Mouse (Mus musculus): ENCODE measurements around the gene Rnf31.

Rnf31 gene

DNA sequence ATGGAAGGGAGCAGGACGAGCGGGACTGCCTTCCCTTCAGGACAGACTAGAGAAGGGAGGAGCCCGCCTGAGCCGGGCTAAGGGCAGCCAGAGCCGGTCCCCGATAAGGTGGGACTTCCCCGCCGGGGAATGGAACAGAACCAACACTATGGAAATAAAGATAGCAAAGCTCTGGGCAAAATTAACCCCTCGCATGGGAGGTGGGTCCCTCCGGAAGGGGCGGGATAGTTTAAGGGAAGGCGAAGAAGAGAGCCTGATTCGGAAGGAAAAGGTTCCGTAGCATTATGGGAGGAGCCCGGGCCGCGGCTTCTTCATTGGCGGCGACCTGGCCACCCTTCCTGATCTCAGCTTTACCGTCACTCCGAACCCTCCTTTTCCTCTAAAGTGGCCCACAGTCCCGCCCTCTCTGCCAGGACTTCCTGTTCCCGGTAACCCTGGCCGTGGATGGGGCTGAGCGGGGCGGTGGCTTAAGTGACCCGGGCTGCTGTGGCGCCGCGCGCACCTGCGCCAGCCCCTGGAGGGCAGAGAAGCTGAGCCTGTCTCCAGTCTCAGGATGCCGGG is at the start of gene Rnf31:
Rnf31 (plus strand) TSS at position 378 of the 561 bp plus-strand sequence.
- DNase-seq: peak; percentile 97 to 99

DNA sequence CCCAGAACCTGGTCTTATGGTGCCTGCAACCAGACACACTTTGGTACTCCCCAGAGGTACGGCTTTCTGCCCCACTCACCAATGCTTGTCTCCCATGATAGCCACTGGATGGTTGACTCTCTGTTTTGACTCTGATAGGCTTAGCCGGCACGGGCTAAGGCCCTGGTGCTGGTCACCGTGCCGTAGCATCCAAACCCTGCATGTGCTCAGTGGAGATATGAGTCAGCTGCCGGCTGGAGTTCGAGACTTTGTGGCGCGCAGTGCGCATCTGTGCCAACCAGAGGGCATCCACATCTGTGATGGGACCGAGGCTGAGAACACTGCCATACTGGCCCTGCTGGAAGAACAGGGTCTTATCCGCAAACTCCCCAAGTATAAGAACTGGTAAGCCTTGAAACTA is 49.2 kb upstream of the Rnf31 start:
- no peak for DNase-seq

DNA sequence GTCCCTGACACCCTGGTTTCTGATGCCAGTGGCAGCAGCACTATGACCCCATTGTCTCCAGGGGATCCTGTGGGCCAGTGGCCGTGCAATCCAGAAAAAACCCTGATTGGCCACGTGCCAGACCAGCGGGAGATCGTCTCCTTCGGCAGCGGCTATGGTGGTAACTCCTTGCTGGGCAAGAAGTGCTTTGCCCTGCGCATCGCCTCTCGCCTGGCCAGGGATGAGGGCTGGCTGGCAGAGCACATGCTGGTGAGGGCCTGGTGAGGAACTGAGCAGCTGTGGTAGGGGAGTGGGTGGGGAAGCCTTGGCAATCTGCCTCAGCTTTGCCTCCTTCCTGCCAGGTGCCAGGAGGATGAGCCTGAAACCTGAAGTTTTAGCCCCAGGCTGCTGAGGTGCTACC is 47.2 kb upstream of the Rnf31 start:
- no peak for DNase-seq

DNA sequence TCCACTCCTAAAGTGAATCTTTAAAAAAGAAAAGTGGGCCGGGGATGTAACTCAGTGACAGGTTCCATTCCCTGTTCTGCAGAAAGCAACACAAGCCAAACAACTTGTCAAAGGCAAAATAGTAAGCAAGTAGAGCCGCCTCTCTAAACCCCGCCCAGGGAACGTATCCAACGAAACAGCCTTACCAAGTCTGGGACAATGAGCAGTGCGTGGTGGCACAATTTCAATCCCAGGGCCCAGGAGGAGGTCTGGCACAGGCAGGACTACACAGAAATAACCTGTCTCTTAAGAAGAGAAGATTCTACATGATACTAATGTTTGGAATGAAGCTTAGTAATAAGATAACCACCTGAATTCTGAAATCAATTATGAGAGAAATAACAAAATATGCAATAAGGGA is 41.3 kb upstream of the Rnf31 start:
- DNase-seq: no peak

DNA sequence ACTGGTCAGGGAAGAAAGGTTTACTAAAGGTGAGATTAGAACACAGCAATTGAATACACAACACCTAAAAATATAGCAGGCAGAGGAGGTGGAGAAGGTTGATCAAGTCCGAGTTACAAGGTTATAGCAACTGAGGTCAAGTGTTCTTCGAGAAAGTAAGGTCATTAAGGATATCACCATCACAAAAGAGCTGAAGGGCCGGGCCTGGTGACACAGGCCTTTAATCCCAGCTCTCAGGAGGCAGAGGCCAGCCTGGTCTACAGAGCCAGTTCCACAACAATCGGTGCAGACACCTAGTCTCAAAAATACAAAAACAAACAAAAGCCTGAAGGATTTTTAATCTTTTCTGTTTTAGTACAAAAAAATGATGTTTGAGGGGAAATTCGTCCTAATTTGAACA is 40.2 kb upstream of the Rnf31 start:
- DNase-seq: no peak

DNA sequence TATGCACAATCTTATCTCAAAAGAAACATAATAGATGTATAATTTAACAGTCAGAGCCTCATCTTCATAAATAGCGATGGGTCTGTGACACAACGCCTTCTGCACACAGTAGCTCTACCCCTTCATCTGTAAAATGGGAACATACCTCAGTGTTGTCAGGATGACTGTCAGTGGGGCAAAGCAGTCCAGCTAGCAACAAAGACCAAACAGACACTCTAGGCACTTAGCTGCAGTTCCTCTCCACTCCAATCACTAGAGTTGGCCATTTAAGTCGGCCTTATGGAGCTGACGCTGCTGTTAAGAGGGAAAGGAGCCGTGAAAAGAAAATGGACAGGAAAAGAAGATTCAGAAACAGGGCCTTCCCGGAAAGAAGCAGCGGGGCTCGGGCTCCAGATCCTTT is 39.7 kb upstream of the Rnf31 start:
- no peak for DNase-seq

DNA sequence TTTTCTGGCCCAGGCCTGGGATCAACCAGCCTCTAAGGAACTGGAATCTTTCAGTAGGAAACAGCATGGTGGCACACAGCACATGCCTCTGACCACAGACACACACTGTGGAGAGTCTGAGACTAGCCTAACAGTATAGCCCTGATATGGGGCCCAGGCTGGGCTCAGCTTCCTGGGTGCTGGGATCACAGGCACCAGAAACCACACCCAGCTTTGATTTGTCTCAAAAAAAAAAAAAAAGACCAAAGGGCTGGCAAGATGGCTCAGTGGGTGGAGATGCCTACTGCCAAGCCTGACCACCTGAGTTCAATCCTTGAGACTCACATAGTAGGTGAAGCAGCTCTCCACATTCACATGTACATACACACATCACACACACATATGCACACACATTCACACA is 36.9 kb upstream of the Rnf31 start:
- DNase-seq: no peak

DNA sequence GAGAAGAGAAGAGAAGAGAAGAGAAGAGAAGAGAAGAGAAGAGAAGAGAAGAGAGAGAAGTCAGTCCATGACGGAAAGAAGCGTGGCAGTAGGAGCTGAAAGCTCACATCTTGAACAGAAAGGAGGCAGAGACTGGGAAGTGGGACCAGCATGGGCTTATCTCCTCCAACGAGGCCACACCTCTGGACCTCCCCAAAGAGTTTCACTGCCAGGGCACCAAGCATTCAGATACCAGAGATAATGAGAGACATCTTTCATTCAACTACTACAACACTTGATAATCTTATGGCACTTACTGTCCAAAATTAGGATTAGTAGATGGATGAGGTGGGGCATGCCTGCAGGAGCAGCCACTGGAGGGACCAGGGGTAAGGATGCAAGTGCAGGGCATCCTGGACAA is 35.7 kb upstream of the Rnf31 start:
- no peak for DNase-seq

DNA sequence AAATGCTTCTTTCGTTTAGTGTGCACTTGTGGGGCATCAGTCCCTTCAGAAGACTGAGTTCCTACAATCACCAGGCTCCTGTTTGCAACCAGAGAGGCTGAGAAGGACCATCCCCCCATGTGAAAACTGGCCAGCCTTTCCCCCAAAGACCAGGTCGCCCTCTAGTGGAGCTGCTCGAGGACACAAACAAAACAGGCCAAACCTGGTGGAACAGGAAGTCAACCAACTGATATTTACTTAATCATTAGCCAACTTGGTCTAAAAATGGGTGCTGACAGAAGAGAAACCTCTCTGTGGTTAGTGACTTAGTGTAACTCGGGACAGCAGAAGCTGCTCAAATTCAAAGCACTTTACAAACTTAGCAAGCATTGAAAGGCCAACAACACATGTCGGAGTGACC is 34.5 kb upstream of the Rnf31 start:
- DNase-seq: peak; percentile 90 to 91

DNA sequence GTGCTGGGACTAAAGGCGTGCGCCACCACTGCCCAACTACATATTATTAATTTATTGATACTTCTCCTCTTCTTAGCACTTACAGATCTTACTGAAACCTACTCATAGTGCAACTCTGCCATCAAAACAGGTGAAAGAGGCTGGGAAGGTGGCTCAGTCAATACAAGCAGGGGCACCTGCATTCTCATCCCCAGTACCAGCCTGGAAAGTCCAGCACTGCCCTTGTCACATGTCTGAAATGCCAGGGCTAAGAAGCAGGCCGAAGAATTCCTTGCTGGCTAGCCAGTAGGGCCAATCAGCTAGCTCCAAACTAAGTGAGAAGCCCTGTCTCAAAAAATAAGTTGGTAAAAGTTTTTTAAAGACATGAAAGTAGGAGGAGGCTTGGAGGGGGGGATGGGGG is 33.9 kb upstream of the Rnf31 start:
- peak; percentile 24 to 63 for DNase-seq

DNA sequence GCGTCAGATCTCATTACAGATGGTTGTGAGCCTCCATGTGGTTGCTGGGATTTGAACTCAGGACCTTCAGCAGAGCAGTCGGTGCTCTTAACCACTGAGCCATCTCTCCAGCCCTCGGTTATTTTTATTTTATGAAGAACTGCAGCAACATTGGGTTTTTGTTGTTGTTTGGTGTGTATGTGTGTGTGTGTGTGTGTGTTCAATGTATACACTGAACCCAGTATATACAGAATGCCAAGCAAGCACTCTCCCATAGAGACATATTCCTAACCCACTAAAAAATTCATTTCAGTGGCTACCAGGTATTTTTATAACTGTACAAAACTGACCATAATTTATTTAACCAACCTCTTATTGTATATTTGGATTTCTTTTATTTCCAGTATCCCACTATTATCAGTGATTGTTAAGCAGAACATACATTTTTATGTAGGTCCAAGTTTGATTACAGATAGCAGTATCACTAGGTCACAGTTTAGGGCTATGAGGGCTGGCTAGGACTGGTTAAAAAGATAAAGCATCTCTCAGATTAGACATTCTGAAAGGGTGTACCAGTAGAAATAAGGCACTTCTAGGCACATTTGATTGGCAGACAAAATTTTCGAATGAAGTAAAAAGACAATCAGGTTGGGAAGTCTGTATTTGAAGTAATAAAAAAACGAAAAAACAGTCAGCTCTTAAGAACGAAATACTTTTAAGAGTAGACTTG is 32.6 kb upstream of the Rnf31 start:
- DNase-seq: no peak

DNA sequence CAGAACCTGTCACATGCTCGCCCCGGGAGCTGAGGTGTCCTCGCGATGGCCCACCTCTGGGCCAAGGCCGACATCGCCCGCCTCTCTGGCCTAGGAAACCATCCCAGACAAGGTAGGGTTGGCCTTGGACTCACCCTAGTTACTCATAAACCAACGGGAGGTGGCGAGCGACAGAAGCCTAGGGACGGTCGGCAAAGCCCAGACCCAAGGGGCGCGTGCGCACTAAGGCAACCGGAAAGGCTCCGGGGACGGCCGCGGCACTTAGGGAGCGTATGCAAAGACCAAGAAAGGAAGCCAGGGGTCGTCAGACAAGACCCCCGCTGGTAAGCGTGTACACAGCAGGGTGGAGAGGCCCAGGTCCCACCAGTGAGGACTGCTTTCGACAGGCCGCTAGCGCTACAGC is 31.7 kb upstream of the Rnf31 start, which contains the start of gene Dcaf11:
Dcaf11 (plus strand) TSS at position 208 of the 403 bp plus-strand sequence.
- peak; percentile 96 to 98 for DNase-seq

DNA sequence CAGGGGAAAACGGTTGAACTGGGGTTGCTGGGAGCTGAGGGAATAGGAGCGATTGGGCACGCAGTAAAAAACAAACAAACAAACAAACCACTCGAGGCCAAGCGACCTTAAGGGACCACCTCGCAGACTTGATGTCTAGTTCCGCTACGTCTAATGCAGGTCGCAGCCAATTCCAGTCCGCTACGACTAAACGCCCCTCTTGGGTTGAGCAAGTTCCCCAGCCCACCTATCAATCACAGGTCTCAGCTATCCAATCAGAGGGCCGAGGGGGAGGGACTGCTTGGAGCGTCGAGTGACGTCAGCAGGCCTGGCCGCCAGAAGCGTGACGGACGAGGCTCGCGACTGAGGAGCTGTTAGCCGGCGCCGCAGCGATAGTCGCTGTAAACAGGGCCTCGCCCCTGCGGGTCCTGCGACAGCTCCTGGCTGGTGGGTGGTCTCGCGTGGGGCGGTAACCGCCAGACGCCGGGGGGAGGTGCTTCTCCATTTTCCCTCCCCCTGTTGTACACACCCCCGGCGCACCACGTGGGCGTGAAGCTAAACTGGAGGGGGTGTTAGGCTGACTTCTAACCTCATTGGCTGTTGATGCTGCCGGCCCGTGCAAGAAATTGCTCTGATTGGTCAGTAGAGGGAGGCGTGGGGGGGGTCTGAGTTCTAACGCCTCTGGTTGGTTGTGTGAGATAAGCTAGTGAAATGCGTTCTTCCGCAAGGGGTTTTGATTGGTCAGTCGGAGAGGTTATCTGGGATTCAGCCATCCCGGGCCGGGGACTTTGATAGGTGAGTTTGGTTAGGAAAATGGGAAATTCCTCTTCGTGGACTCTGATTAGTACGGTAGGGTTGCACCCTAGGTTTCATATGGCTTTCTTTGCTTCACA is 31.1 kb upstream of the Rnf31 start, which contains the start of gene A730061H03Rik:
A730061H03Rik (minus strand) TSS at position 205 of the 872 bp plus-strand sequence.
- DNase-seq: peak; percentile 99 to 100

DNA sequence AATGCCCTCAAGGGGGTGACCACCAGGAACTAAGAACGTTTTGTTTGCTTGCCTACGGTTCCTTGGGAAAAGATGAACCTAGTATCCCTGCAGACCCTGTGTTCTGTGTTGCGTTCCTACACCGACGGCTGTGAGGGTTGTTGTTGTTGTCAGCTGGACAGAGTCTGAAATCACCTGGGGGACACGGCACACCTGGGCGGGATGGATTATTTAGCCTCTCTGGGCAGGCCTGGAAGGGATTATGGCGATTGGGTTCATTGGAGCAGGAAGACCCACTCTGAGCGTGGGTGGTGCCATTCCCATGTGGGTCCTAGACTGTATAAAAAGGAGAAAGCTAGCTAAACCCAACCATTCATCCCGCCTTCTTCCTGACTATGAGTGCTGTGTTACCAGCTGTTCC is 29.6 kb upstream of the Rnf31 start:
- peak in 1 of 2 experiments; percentile 60 for DNase-seq

DNA sequence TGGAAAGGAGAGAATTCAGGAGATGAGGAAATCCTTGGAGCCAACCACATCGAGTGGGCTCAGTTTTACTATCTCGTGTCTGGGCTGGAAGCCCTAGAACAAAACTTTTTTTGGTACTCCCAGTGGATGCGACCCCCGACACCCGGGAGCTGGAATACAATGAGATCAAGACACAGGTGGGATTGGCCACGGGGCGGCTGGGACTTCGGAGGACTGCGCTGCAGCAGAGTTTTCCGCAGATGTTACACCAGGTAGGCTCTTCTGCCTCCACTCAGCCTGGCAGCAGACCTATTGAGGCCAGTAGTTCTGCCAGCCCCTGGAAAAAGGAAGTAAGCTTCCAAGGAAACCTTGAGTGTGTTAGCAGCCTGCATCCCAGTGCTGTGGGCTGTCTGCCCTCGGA is 28.3 kb upstream of the Rnf31 start:
- no peak for DNase-seq

DNA sequence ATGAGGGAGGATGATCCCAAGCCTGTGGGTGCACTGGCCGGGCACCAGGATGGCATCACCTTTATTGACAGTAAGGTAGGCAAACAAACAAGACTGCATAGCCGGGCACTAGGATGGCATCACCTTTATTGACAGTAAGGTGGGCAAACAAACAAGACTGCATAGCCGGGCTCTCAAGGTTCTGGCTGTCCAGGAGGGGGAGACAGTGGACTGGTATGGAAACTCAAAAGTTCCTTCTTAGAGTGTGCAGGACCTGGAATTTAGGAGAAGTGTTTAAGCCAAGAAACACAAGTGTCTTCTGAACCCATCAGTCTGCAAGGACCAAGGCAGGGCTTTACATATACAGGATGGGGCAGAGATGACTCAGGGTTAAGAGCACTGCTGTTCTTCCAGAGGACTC is 25.8 kb upstream of the Rnf31 start:
- DNase-seq: no peak

DNA sequence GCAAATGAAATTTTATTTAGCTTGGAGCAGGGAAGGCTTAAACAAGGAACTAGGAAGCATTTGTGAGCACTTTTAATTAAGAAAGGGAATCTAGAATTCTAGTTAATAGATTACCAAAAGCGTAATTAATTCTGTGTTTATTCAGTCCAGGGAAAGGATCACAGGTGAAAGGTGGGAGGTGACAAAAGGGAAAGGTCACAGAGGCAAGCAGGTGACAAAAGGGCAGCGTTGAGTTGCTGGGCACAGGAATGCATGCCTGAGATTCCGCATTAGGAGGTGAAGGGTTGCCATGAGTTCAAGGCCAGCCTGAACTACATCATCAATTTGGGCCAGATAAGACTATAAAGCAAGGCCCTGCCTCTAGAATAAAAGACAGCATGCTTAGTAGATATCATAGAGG is 24.0 kb upstream of the Rnf31 start:
- DNase-seq: peak; percentile 50 to 64

DNA sequence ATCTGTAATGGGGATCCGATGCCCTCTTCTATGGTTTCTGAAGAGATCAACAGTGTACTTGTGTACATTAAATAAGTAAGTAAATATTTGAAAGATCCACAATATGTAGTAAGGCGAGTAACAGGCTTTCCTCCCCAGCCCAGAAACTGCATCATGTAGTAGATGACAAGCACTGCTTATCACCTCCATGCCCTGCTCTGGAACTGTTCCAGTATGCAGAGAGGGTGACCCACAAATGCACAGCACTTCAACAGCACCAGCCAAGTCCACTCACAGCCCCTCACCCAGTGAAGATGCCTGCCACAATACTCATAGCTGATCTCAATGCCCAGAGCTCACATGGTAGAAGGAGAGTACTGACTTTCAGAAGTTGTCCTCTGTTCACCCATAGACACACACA is 20.9 kb upstream of the Rnf31 start:
- DNase-seq: no peak

DNA sequence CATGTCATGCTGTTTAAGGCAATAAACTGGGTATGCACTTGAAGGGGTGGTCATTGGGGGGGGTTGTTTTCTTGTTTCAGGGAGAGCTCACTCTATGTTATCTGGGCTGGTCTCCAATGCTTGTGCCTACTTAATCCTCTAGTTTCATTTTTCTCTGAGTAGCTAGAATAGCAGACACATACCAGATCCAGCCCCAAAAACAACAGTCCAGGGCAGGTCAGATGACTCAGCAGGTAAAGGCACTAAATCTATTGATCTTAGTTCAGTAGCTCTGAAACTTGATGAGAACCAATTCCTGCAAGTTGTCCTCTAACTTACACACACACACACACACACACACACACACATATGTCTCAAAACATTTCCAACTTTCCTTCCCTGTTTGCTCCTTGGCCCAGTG is 19.7 kb upstream of the Rnf31 start:
- DNase-seq: no peak

DNA sequence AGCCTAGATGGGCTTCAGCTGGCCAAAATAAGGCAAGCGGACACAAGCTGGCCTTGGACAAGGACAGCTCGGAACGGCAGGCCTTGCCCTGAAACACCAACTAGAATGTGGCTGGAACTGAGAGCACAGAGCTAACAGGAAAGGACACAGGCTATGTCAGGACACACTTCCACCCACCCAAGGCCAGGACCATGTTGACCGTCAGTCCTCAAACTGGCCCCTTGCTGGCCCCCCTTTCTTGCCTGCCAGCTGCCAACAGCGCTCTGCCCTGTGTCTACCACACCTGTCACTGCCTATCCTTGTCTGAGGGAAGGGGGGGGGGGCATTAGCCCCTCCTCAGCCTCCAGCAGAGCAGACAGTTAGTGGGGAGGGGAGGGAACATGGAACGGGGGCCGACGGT is 16.2 kb upstream of the Rnf31 start, which contains the start of gene Fitm1:
Fitm1 (plus strand) TSS at position 316 of the 400 bp plus-strand sequence.
- DNase-seq: no peak

DNA sequence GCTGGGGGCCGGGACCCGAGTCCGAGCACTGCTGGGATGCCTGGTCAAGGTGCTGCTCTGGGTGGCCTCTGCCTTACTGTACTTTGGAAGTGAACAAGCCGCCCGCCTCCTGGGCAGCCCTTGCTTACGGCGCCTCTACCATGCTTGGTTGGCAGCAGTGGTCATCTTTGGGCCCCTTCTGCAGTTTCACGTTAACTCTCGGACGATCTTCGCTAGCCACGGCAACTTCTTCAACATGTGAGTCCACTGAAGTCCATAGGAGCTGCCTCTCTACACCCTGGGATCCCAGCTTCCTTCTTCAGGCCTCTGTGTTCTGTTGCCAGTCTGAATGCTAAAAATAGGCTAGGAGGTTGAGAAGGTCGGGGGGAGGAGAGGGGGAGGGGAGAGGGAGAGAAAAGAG is 15.8 kb upstream of the Rnf31 start:
- DNase-seq: peak; percentile 48 to 83

DNA sequence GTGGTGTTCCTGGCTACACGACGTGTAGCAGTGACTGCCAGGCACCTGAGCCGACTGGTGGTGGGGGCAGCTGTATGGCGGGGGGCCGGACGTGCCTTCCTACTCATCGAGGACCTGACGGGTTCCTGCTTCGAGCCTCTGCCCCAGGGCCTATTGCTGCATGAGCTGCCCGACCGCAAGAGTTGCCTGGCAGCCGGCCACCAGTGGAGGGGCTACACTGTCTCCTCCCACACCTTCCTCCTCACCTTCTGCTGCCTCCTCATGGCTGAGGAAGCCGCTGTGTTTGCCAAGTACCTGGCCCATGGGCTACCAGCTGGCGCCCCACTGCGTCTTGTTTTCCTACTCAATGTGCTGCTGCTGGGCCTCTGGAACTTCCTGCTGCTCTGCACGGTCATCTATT is 15.1 kb upstream of the Rnf31 start:
- peak; percentile 36 to 71 for DNase-seq

DNA sequence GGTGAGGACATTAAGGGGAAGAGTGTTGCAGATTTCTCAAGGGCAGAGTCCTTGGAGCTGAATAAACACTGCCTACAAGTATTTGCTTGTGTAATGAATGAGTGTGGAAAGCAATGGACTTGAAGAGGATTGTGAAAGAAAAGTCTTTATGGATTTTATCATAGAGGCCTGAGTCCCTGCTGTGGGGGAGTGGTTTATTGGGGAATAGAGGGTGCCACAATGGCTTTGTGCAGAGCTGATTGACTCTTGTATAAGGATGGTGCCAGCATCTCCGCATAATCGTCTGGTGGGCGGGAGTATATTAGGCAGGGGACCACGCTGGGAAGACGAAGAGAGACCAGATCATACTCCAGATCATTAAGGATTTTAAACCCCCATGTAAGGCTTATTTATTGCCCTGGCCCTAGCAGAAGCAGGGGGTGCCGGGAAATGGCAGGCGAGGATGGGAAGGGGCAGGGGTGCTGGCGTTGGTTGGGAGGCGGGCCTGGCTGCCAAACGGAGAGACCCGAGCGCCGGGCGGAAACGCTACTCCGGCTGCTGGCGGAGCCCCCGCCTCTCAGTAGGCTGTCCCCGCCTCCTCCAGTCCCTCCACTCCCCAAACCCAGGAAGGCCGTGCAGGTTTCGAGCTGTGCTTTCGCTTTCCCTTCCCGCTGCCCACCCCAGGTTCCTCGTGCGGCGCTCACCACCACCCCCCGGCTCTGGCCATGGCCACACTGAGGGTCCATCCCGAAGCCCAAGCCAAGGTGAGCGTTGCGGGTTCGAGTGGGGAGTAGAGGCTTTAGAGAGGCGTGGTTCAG is 13.4 kb upstream of the Rnf31 start, which contains the start of gene Psme1:
Psme1 (plus strand) TSS at position 253 of the 797 bp plus-strand sequence.
- peak; percentile 81 to 93 for DNase-seq

All from kidney, postnatal 25 days (tissue).